Mouse (Mus musculus) cortical plate, adult 2 months (tissue): Measurements from ENCODE around the gene Haus2. TPM values are rescaled to one million over a fixed set of nuclear protein-coding genes. Genes with fewer than 3 reads are reported as not detected.

ENCODE experiments used
- H3K27ac ChIP-seq: fragments of 200-500 bp; 2 replicates; pipeline ENCODE4 v1.5.1; 2012; ENCODE audit warnings: low read length, control low read depth, inconsistent platforms; ENCODE audit not compliant: insufficient read depth
- H3K4me1 ChIP-seq: fragments of 200-500 bp; 2 replicates; pipeline ENCODE4 v1.6.1; 2011; ENCODE audit warnings: low read length; ENCODE audit not compliant: control insufficient read depth, insufficient read depth
- H3K4me3 ChIP-seq: fragments of 200-500 bp; 2 replicates; pipeline ENCODE4 v1.5.1; 2011; ENCODE audit warnings: mild to moderate bottlenecking, low read length, control low read depth; ENCODE audit not compliant: insufficient read depth
- CTCF ChIP-seq: fragments of 200-500 bp; IDR thresholded peaks from 2 replicates; pipeline ENCODE4 v1.5.1; 2011; ENCODE audit warnings: mild to moderate bottlenecking, control low read depth, low read length; ENCODE audit not compliant: insufficient read depth; ENCODE audit errors: extremely low read depth
- POLR2A ChIP-seq: fragments of 200-500 bp; IDR thresholded peaks from 2 replicates; pipeline ENCODE4 v1.6.1; 2011; ENCODE audit warnings: mild to moderate bottlenecking, low read length, control low read depth; ENCODE audit not compliant: insufficient read depth; ENCODE audit errors: extremely low read depth
- polyA plus RNA-seq: library from polyadenylated mRNA; depleted of rRNA; stranded (reverse); fragments of >200 nt; gene quantifications from 2 replicates; pipeline ENCODE4 v1.2.3, GENCODE M21; 2012; rRNA removed

Haus2 gene
- polyA plus RNA-seq, 1 experiment, result 17.4 TPM

DNA sequence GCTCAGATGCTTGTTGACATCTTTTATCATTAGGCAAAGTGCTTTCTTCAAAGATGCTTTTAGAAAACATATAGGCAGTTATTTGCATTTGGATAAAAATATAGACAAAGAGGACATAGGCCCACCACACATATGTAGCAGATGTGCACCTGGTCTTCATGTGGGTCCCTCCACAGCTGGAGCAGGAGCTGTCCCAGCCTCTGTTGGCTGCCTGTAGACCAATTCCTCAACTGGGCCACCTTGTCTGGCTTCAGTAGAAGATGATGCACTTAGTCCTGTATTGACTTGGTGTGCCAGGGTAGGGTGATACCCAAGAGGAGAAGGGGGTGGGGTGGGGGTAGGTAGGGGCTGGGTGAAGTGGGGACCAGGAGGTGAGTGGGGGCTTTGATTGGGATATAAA is 53.6 kb downstream of the Haus2 start:
- peaks cover 5% of the 10 kb centered on the region; the same call in 1 of the 2 replicates for H3K4me1 ChIP-seq
- no peak for TF ChIP-seq CTCF
- H3K27ac ChIP-seq, result no peak overlapping the region
- no peak overlapping the region for H3K4me3 ChIP-seq

DNA sequence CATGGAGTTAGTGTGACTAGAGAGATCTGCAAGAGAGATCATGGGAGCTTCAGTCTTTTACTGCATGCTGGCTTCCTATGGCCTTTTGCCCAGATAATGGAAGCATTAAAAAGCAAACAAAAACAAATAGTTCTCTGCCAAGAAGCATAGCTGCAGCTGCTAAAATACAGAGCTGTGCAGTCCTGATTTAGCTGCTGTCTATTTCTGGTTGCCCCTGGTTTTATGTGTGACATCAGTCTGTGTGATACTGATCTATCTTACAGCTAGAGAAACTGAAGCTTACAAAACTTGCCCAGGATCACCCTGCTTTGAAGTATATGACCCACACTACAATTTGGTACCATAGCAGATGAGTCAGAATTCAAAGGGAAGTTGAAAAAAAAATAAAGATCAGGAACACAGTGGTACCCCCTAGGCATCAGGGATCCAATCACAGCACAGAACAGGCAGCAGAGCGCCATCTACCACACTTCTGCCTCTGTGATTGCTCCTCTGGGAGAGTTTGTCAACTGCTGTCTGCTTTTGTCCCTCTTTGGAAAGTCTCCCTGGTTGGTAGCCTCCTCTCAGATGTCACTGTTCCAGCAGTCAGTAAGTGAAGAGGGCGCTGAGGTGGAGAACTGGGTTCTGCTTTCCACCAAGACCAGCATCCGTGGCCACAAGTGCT is 54.4 kb downstream of the Haus2 start:
- peaks cover 5% of the 10 kb centered on the region; the same call in 1 of the 2 replicates for H3K4me1 ChIP-seq
- H3K4me3 ChIP-seq, result no peak overlapping the region
- TF ChIP-seq POLR2A (no peak), CTCF (0 out of 2 replicates have a peak, but pooled peaks have one; percentile 10)
- H3K27ac ChIP-seq, result no peak overlapping the region

DNA sequence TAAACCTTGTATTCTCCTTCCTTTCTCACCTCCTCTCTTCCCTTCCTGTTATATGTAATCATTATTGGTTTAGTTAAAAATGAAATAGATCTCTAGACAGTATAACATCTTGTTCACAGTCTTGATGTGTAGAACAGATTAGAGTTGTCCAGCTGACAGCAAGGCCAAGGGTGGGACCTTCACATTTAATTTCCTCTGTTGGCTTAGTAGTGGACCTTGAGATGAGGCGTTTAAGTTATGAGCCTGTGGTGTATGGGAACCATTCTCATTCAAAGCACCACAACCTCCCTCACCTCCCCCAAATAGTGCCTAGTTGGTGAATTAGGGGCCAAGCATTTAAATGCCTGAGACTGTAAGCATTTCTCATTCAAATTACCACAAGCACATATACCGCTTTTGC is 58.3 kb downstream of the Haus2 start:
- H3K4me3 ChIP-seq, result no peak overlapping the region
- peaks cover 5% of the 10 kb centered on the region; the same call in 1 of the 2 replicates for H3K4me1 ChIP-seq
- no peak overlapping the region for H3K27ac ChIP-seq
- no peak for TF ChIP-seq POLR2A
- TF ChIP-seq CTCF, result no peak

DNA sequence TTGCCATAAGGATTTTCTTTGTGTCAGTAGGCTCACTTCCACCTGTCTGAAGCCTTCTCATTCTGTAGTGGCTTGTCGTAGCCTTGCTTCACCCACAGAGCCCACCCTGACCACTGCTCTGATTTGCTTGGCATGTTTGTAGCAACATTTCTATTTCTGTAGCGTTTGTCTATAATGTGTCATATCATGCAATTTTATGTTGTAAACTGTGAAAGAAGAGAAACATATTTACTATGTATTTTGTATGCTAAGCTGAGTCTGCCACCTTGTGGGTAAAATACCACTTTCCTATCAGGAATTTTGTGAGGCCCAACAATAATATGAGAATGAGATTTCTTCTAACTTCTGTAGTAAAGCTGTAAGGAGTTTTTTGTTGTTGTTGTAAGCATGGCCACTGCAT is 61.1 kb downstream of the Haus2 start:
- Histone ChIP-seq H3K4me3 (no peak overlapping the region), H3K4me1 (no peaks in the 10 kb centered on the region), H3K27ac (no peak overlapping the region)
- TF ChIP-seq POLR2A (no peak), CTCF (no peak)

Other genes with a start within 250 kb of the Haus2 start
- gene Ganc, start 205.5 kb upstream of the Haus2 start, polyA plus RNA-seq, result 10.7 and 11.3 TPM in 2 replicates
- gene Tmem87a, start 205.3 kb upstream of the Haus2 start, polyA plus RNA-seq, result 22.4 and 24.4 TPM in 2 replicates
- gene Capn3, start 153.4 kb upstream of the Haus2 start, polyA plus RNA-seq, result 4.9 and 7.5 TPM in 2 replicates
- 76.6 and 77.9 TPM in 2 replicates for gene Zfp106, start 45.5 kb upstream of the Haus2 start, polyA plus RNA-seq
- 19.3 TPM in 2 replicates for gene Snap23, start 41.7 kb upstream of the Haus2 start, polyA plus RNA-seq
- gene Lrrc57, start 137 bp downstream of the Haus2 start, polyA plus RNA-seq, result 44.1 and 46.4 TPM in 2 replicates
- gene Stard9, start 19.7 kb downstream of the Haus2 start, polyA plus RNA-seq, result 13.7 and 14.1 TPM in 2 replicates
- 30.6 and 31.6 TPM in 2 replicates for gene Cdan1, start 240.7 kb downstream of the Haus2 start, polyA plus RNA-seq
- gene Ttbk2, start 241.2 kb downstream of the Haus2 start, polyA plus RNA-seq, result 20.5 and 21.3 TPM in 2 replicates